Mouse (Mus musculus): ENCODE data around the gene Zfhx3. TPM values are rescaled to one million over a fixed set of nuclear protein-coding genes. Genes with fewer than 3 reads are reported as not detected.
A peak's percentile ranks its signal among the peaks of the same experiment; 100 is the strongest.

Gene Zfhx3
- polyA plus RNA-seq, 1 experiment from 2014 or later = 7.4 TPM

DNA sequence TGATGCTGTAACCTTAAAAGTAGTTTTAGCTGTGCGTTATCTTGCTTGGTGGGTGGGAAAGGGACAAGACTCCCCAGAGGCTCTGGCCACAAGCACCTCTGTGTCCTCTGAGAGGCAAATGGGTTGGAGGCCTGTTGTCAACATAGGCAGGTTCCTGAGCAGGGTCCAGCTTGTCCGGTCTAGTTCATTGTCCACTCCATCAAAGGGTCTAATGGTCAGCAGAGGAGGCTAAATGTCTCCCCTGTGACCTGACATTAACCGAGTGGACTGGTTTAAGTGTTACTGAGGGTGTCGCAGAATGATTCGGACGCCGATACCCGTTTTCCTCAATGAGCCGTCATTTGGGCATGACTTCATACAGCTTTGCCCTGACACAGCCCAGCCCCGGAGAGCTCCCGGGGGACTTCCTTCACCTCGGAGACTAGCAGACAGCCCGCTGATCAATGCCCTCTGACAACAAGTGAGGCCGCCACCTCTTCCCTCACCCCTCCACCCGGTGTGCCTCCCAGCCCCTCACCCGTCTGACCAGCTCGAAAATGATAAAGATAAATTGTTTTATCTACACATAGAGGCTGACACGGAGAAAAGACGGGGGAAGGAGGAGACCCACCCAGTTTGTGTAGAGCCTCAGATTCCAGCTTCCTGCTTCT is 298.7 kb downstream of the Zfhx3 start:
- Histone ChIP-seq H3K36me3 (no peaks in the 10 kb centered on the region), H3K4me3 (peak overlapping the region; percentile 42), H3K9ac (peak overlapping the region; percentile 40; the same call in 1 of the 2 replicates), H3K4me1 (replicated peaks) (peaks cover 5% of the 10 kb centered on the region; the same call in 1 of the 2 replicates), H3K9me3 (replicated peaks) (no peaks in the 10 kb centered on the region), H3K4me2 (peak overlapping the region; percentile 81), H3K27me3 (replicated peaks) (no peaks in the 10 kb centered on the region), H3K27ac (ENCODE audit: poor library complexity, severe bottlenecking) (no peak overlapping the region)
- ATAC-seq (ENCODE audit: insufficient number of reproducible peaks, low FRiP score) = no peak
- WGBS = 15% methylated on average over 19 of the region's 19 CpGs

DNA sequence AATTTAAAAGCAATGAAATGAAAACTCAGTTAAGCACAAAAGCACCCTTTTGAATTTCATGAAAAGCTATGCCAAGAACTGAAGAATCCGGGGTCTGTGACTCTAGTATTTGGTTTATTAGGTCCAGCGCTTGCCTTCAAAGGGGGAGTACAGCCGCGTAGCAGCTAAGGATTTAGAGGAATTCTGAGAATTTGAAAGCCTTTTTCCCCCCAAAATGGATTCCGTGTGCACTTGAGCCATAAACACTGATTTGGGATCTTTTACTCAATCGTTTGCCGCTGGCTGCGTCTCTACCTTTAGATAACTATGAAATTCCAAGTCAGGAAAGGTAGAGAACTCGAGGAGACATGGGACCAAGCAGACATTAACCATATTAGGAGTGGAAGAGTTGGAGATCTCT is 300.8 kb downstream of the Zfhx3 start:
- Histone ChIP-seq H3K9me3 (replicated peaks) (no peaks in the 10 kb centered on the region), H3K4me1 (replicated peaks) (peaks cover 9% of the 10 kb centered on the region), H3K9ac (no peak overlapping the region), H3K4me2 (no peak overlapping the region), H3K27ac (ENCODE audit: poor library complexity, severe bottlenecking) (no peak overlapping the region), H3K36me3 (no peaks in the 10 kb centered on the region), H3K27me3 (replicated peaks) (no peaks in the 10 kb centered on the region), H3K4me3 (no peak overlapping the region)
- WGBS = 63% methylated on average over 9 of the region's 9 CpGs
- no peak for ATAC-seq (ENCODE audit: insufficient number of reproducible peaks, low FRiP score)

DNA sequence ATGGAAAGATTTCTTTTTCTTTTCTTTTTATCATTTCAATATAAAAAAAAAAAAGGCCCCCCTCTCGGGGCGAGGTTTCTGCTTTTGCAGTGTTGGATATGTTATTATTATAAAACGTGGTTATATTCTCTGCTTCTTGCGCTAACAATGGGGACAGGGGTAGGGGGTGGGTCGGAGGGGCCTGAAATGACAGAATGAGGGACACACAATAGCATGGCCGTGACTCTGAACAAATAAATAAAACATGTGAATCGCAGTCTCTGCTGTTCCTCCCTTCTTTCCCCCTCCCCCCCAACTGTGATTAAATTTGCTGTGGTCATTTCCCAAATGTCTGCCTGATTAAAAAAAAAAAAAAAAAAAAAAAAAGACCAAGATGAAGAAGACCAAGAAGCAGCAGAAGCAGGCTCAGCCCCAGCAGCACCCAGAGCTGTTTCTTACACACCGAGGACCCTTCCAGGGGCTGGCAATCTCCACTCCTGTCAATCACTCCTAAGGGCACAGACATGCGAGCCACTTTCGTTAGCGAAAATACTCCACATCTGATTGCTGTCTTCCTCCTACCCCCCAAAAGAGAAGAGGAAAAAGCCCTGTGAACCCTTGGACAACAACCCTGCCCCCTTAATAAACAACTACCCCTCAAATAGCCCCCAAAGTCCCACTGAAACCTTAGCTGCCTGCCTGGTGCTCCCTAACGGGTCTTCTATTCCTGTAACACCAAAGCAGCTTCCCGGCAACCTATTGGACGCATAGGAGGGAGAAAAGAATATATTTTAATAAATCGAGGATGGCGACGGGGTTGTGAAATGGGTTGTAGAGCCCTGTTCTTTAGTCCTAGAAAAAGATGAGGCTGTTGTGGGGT is 302.4 kb downstream of the Zfhx3 start:
- H3K27ac ChIP-seq (ENCODE audit: poor library complexity, severe bottlenecking) = no peak overlapping the region
- ATAC-seq (ENCODE audit: insufficient number of reproducible peaks, low FRiP score) = no peak
- H3K9ac ChIP-seq = no peak overlapping the region
- 48% methylated on average over 17 of the region's 17 CpGs for WGBS
- no peaks in the 10 kb centered on the region for H3K36me3 ChIP-seq
- H3K4me3 ChIP-seq = peak overlapping the region; percentile 30
- peak overlapping the region; percentile 61 for H3K4me2 ChIP-seq
- no peaks in the 10 kb centered on the region for H3K9me3 ChIP-seq (replicated peaks)
- H3K27me3 ChIP-seq (replicated peaks) = no peaks in the 10 kb centered on the region
- peaks cover 9% of the 10 kb centered on the region for H3K4me1 ChIP-seq (replicated peaks)

DNA sequence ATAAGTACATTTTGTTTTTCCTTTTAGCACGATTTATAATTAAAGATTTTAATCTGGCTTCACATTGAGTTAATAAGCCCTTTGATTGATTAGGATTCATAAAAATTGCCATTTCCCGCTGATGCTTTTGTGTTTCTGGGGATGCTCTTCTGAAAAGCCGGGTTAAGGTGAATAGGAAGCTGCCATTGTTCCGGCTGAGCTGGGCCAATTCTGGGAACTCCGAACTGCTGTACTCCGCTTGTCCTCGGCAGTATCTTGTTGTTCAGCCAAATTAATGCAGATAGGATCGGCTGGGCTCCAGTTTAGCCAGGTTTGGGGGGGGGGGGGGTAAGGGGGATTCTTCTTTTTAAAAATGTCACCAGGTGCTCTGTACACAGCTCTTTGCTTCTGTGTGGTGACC is 303.1 kb downstream of the Zfhx3 start:
- peaks cover 9% of the 10 kb centered on the region for H3K4me1 ChIP-seq (replicated peaks)
- H3K4me2 ChIP-seq = no peak overlapping the region
- H3K36me3 ChIP-seq = no peaks in the 10 kb centered on the region
- no peak overlapping the region for H3K4me3 ChIP-seq
- no peaks in the 10 kb centered on the region for H3K27me3 ChIP-seq (replicated peaks)
- WGBS = 69% methylated on average over 8 of the region's 8 CpGs
- no peak for ATAC-seq (ENCODE audit: insufficient number of reproducible peaks, low FRiP score)
- H3K9ac ChIP-seq = no peak overlapping the region
- H3K27ac ChIP-seq (ENCODE audit: poor library complexity, severe bottlenecking) = no peak overlapping the region
- H3K9me3 ChIP-seq (replicated peaks) = no peaks in the 10 kb centered on the region

DNA sequence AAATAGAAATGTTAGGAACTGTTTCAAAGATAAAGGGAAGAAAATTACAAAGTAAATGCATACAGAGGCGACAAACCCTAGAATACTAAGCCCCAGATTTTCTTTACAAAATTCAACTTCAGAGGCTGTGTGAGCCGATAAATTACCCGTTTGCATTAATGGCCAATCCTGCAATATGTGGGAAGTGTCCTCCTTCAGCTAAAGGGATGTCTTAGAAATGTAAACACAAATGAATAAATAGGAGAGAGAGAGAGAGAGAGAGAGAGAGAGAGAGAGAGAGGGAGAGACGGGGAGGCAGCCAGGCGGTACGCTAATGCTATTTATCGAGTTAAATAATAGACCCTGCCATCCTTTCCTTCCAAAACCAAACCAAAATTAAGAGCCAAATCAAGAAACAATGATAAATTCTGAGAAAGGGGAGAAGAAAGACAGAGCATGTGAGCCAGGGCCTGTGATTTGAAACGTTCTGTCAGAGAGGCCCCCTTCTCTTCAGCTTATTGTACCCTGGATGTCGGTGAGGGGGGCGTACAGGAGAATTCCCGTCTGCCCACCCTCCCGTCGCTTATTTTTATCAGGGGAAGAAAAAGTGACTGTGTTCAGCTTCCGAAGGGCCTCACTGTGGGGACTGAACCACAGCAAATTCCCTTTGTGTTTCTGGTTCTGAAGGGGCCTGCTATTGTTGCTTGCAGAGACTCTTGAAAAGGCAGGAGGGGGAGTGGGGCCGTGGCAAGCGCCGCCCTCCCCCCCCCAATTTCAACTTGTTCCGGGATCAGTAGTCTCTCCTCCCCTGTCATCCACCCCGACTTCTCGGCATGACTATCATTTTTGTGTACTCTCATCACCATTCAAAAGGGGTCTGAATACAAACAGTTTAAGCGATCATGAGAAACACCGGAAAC is 303.8 kb downstream of the Zfhx3 start:
- 58% methylated on average over 22 of the region's 22 CpGs for WGBS
- no peak overlapping the region for H3K27ac ChIP-seq (ENCODE audit: poor library complexity, severe bottlenecking)

DNA sequence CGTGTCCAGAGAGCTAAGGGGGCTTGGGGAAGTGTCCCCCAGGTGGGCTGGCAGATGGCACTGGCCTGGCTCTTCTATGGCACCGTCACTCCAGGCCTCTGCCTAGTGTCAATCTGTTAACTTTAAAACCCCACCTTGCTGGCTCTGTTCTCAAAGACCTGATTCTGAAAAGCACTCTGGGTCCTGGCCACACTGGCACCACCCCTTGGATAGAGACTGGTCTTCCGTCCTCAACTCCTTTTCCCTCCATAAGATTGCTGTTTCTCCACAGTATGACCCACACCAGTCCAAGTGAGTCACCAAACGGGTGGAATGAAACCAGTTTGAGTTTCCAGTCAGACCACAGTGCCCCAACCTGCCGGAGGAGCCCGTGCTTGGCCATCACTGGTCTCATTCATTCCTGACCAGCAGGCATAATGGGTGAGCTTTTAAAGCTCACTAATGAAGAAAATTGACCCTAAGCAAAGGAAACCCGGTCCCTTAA is 304.5 kb downstream of the Zfhx3 start:
- Histone ChIP-seq H3K4me1 (replicated peaks) (peaks cover 4% of the 10 kb centered on the region), H3K4me2 (no peak overlapping the region), H3K36me3 (no peaks in the 10 kb centered on the region), H3K9ac (no peak overlapping the region), H3K4me3 (no peak overlapping the region), H3K9me3 (replicated peaks) (no peaks in the 10 kb centered on the region), H3K27me3 (replicated peaks) (no peaks in the 10 kb centered on the region), H3K27ac (ENCODE audit: poor library complexity, severe bottlenecking) (no peak overlapping the region)
- WGBS = 75% methylated on average over 7 of the region's 7 CpGs
- ATAC-seq (ENCODE audit: insufficient number of reproducible peaks, low FRiP score) = no peak

More for the DNA sequence above, 303.8 kb downstream of the Zfhx3 start:
- Histone ChIP-seq H3K4me3 (no peak overlapping the region), H3K9me3 (replicated peaks) (no peaks in the 10 kb centered on the region), H3K9ac (no peak overlapping the region), H3K27me3 (replicated peaks) (no peaks in the 10 kb centered on the region), H3K4me1 (replicated peaks) (peaks cover 7% of the 10 kb centered on the region), H3K4me2 (peak overlapping the region; percentile 22), H3K36me3 (no peaks in the 10 kb centered on the region)
- no peak for ATAC-seq (ENCODE audit: insufficient number of reproducible peaks, low FRiP score)

DNA sequence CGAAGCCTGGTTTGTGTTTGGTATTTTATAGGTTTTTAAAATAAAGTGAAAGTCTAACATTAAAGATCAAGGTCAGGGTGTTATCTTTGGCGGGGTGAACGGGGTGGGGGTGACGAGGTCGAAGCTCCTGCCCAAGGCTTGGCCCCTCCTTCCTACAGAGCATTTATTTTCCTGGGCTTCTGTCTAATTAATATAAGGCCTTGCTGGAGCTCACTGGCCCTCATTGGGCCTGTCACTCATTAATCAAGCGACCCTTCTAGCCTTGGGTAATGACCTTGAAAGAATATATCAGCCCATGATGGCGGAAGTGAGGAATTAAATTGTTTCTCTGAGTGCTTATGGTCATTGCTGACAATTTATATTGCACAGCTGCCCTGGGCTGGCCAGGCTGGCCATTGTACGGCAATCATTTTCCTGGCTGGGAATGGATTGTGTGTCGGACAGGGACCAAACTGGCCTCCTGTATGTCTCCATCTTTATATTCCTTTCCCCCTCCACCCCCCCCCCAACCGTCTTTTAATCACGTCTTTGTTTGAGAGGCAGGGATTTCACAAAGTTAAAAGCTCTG is 322.2 kb downstream of the Zfhx3 start:
- H3K27ac ChIP-seq (ENCODE audit: poor library complexity, severe bottlenecking) = no peak overlapping the region
- ATAC-seq (ENCODE audit: insufficient number of reproducible peaks, low FRiP score) = no peak
- H3K27me3 ChIP-seq (replicated peaks) = no peaks in the 10 kb centered on the region
- H3K9me3 ChIP-seq (replicated peaks) = no peaks in the 10 kb centered on the region
- H3K4me1 ChIP-seq (replicated peaks) = no peaks in the 10 kb centered on the region
- no peaks in the 10 kb centered on the region for H3K36me3 ChIP-seq
- no peak overlapping the region for H3K4me3 ChIP-seq
- H3K9ac ChIP-seq = no peak overlapping the region
- no peak overlapping the region for H3K4me2 ChIP-seq
- 65% methylated on average over 11 of the region's 11 CpGs for WGBS

DNA sequence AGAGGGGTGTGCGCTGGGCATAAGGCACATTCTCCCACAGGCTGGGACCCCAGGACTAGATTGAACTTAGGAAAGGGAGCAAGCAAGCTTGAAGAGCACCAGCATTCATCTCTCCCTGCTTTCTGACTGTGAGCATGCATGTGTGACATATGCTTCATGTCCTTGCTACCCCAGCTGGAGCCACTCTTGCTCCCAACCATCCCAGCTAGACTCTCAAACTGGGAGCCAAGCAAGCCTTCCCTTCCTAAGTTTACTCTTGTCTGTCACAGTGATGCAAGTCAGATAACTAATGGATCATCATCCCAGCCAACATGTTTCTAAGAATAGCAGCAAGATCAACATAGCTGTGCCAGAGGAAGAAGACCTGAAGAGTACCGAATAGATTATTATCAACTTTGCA is 335.5 kb downstream of the Zfhx3 start:
- ATAC-seq (ENCODE audit: insufficient number of reproducible peaks, low FRiP score) = no peak
- Histone ChIP-seq H3K4me3 (no peak overlapping the region), H3K27me3 (replicated peaks) (no peaks in the 10 kb centered on the region), H3K9ac (no peak overlapping the region), H3K4me1 (replicated peaks) (no peaks in the 10 kb centered on the region), H3K36me3 (no peaks in the 10 kb centered on the region), H3K4me2 (no peak overlapping the region), H3K27ac (ENCODE audit: poor library complexity, severe bottlenecking) (no peak overlapping the region), H3K9me3 (replicated peaks) (no peaks in the 10 kb centered on the region)
- 77% methylated on average over 2 of the region's 2 CpGs for WGBS

DNA sequence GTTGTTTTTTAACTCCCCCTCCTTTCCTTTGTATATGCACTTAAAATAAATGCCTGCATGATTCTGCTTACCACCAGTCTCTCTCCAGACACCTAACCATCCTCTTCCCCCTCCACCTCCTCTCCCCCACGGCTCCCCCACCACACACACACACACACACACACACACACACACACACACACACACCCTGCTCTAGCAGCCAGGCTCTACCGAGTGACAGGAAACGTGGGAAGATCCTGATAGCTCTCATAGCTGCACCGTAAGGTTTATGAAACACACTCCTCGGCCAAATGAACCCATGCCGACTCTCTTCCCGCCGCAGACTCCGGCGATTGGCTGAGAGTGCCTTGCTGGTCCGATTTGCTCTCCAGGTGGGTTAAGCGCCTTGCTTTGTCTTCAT is 339.5 kb downstream of the Zfhx3 start:
- no peak overlapping the region for H3K4me3 ChIP-seq
- no peaks in the 10 kb centered on the region for H3K9me3 ChIP-seq (replicated peaks)
- H3K27me3 ChIP-seq (replicated peaks) = no peaks in the 10 kb centered on the region
- 66% methylated on average over 12 of the region's 12 CpGs for WGBS
- H3K9ac ChIP-seq = no peak overlapping the region
- no peak overlapping the region for H3K4me2 ChIP-seq
- no peak for ATAC-seq (ENCODE audit: insufficient number of reproducible peaks, low FRiP score)
- no peaks in the 10 kb centered on the region for H3K36me3 ChIP-seq
- H3K27ac ChIP-seq (ENCODE audit: poor library complexity, severe bottlenecking) = no peak overlapping the region
- no peaks in the 10 kb centered on the region for H3K4me1 ChIP-seq (replicated peaks)

DNA sequence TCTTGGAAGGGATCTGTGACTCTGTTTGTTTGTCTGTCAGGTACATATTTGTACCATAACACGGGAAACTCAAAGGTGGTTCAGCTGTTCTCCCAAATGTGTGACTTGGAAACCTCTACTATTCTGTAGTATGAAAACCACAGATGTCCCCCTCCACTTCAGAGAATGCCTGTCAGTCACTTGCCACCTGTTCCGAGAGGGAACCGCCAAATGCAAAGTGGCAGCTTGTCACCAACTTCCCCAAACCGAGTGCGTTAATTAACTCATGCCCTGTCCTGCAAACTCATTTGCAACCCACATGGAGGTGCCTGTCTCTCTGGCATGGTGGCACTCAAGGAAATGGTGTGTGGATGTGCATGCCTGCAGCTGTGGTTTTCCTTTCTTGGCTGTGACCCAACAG is 343.7 kb downstream of the Zfhx3 start:
- no peaks in the 10 kb centered on the region for H3K4me1 ChIP-seq (replicated peaks)
- H3K4me2 ChIP-seq = no peak overlapping the region
- WGBS = 61% methylated on average over 5 of the region's 5 CpGs
- no peak overlapping the region for H3K27ac ChIP-seq (ENCODE audit: poor library complexity, severe bottlenecking)
- no peak overlapping the region for H3K9ac ChIP-seq
- H3K4me3 ChIP-seq = no peak overlapping the region
- H3K36me3 ChIP-seq = no peaks in the 10 kb centered on the region
- no peak for ATAC-seq (ENCODE audit: insufficient number of reproducible peaks, low FRiP score)
- H3K27me3 ChIP-seq (replicated peaks) = no peaks in the 10 kb centered on the region
- no peaks in the 10 kb centered on the region for H3K9me3 ChIP-seq (replicated peaks)

Measured in heart, embryonic 12.5 days (tissue).